Mouse (Mus musculus) bone marrow macrophage, adult 2 months (primary cell): ENCODE data around the gene Zfp831.

Experiments
- CTCF ChIP-seq: IDR thresholded peaks from 2 replicates; pipeline ENCODE4 v1.5.1; 2012; ENCODE audit warnings: low read depth, mild to moderate bottlenecking, low read length, moderate library complexity
- POLR2A ChIP-seq: IDR thresholded peaks from 2 replicates; pipeline ENCODE4 v1.6.1; 2012; ENCODE audit warnings: mild to moderate bottlenecking, low read depth, low read length, borderline replicate concordance

GRCm38 (mm10) chr2:174658229-174658844, 15.0 kb downstream of the Zfp831 start:
- TF ChIP-seq CTCF (no peak), POLR2A (no peak)
